ENCODE assay signal across 16 mouse cellular contexts in the genomic region with DNA sequence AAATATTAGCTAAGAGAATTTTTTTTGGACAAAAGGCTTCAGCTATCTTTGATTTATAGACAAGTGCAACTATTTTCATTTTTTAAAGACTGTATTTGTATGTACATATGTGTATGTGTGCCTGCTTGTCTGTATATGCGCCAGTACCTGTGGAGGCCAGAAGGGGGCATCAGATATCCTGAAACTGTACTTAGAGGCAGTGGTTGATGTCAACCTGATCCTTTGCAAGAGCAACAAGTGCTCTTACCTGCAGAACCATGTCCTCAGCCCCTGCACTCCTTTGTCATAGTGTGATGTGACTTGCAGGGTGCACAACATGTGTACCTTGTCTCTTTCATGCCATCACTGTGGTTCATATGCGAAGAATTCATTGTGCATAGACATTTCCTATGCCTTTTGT.
DNase-seq lines count a peak whose midpoint lies in the region; ATAC-seq and TF ChIP-seq lines count a peak whose summit lies in the region.
"Had no signal": no experiment of that assay in that cellular context is flagged by ENCODE, and none has a peak within 500 bp of the region (broad histone marks: within the 10 kb centered on the region; RNA-seq: fewer than 3 reads in every experiment).

No protein-coding gene starts in this region.

- DNase-seq in kidney, adult 9 months, result peak; percentile 19
- no peak for DNase-seq in kidney, postnatal 14 days
- no peak for DNase-seq in lung, postnatal 0 days (ENCODE audit: low spot score)
- no peak for DNase-seq in lung, postnatal 10 days
- DNase-seq in splenic B cell, adult 2 months (ENCODE audit: low read depth, low spot score), result peak; percentile 16
- no peak for DNase-seq in spleen, postnatal 10 days (ENCODE audit: low spot score in 2 of 2)
- DNase-seq: adrenal gland, postnatal 36 days; cerebellum, postnatal 36 days; gastrocnemius, postnatal 36 days; right cerebral cortex, adult 18-20 months had no signal

- H3K27ac ChIP-seq in lung, postnatal 0 days (ENCODE audit: low read length), result no peak overlapping the region
- H3K27ac ChIP-seq: embryonic facial prominence, embryonic 13.5 days; intestine, embryonic 15.5 days; limb, embryonic 13.5 days; midbrain, embryonic 10.5 days had no signal

- no peak overlapping the region for H3K4me2 ChIP-seq in lung, postnatal 0 days (replicated peaks; ENCODE audit: low read depth, low read length)
- H3K4me2 ChIP-seq: embryonic facial prominence, embryonic 13.5 days; intestine, embryonic 15.5 days; limb, embryonic 13.5 days had no signal

- peak; percentile 40 for TF ChIP-seq CTCF in lung, postnatal 0 days (IDR thresholded peaks at IDR 0.05)

- no peaks in the 10 kb centered on the region for H3K4me1 ChIP-seq in lung, postnatal 0 days (ENCODE audit: insufficient read depth, low read depth, low read length)
- H3K4me1 ChIP-seq: embryonic facial prominence, embryonic 13.5 days; intestine, embryonic 15.5 days; limb, embryonic 13.5 days; midbrain, embryonic 10.5 days had no signal

- no peaks in the 10 kb centered on the region for H3K9me3 ChIP-seq in lung, postnatal 0 days (ENCODE audit: low read length)
- H3K9me3 ChIP-seq: embryonic facial prominence, embryonic 13.5 days; intestine, embryonic 15.5 days; limb, embryonic 13.5 days; midbrain, embryonic 10.5 days had no signal

- 97% methylated on average over 2 of the region's 2 CpGs for WGBS in lung, postnatal 0 days

- no peak overlapping the region for H3K9ac ChIP-seq in lung, postnatal 0 days (replicated peaks; ENCODE audit: low read depth)
- H3K9ac ChIP-seq: embryonic facial prominence, embryonic 13.5 days; intestine, embryonic 15.5 days; limb, embryonic 13.5 days had no signal

- no peaks in the 10 kb centered on the region for H3K36me3 ChIP-seq in lung, postnatal 0 days (ENCODE audit: insufficient read depth, low read length)
- H3K36me3 ChIP-seq in splenic B cell, adult 2 months (ENCODE audit: control insufficient read depth, insufficient read depth, low read length, poor library complexity, severe bottlenecking), result no peaks in the 10 kb centered on the region
- H3K36me3 ChIP-seq: embryonic facial prominence, embryonic 13.5 days; intestine, embryonic 15.5 days; limb, embryonic 13.5 days; midbrain, embryonic 10.5 days had no signal

- no peak overlapping the region for H3K4me3 ChIP-seq in lung, postnatal 0 days (ENCODE audit: low read depth, low read length)
- H3K4me3 ChIP-seq: embryonic facial prominence, embryonic 13.5 days; intestine, embryonic 15.5 days; limb, embryonic 13.5 days; midbrain, embryonic 10.5 days had no signal

- TF ChIP-seq EP300 in lung, postnatal 0 days (IDR thresholded peaks at IDR 0.05), result no peak

- H3K27me3 ChIP-seq in lung, postnatal 0 days (replicated peaks; ENCODE audit: insufficient read depth, low read length), result no peaks in the 10 kb centered on the region
- no peaks in the 10 kb centered on the region for H3K27me3 ChIP-seq in splenic B cell, adult 2 months (ENCODE audit: control insufficient read depth, insufficient read depth, low read length, poor library complexity, severe bottlenecking)
- H3K27me3 ChIP-seq: embryonic facial prominence, embryonic 13.5 days; intestine, embryonic 15.5 days; limb, embryonic 13.5 days; Patski had no signal

- no peak for ATAC-seq in lung, postnatal 0 days
- 0 out of 2 replicates have a peak, but pooled peaks have one; percentile 33 for ATAC-seq in granulocyte monocyte progenitor cell, adult 5-6 weeks (replicated peaks; ENCODE audit: poor library complexity, severe bottlenecking)
- ATAC-seq: intestine, embryonic 15.5 days; Patski had no signal

Comparison
In these comparisons a context has a peak if more than half of its experiments do, and no peak if none do; other contexts are left out.
1. DNase-seq: peak in kidney, adult 9 months (single experiment) and splenic B cell, adult 2 months (single experiment); none in kidney, postnatal 14 days (single experiment), lung, postnatal 0 days (single experiment), lung, postnatal 10 days (single experiment) and spleen, postnatal 10 days (0 of 2).